26 mouse cellular contexts compared by ENCODE assay signal in the genomic region with DNA sequence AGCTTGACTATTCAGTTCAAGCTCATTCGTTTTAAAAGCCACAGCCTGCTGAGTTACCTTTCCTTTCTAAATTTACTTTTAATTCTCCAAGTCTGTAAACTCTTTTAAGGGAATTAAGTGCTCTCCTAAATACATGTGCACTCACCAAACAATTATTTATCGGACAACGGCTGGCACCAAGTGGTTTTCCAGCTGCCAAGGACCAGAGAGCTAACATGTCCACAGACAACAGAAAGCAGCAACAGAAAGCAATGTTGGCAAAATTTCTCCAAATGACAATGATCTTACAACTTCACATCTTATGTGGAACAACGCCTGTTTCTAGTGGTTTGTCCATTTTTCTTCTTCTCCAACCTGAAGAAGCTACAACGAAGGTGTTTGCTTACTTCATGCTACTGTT.
"Had no signal": no experiment of that assay in that cellular context is flagged by ENCODE, and none has a peak within 500 bp of the region (broad histone marks: within the 10 kb centered on the region; RNA-seq: fewer than 3 reads in every experiment).

No protein-coding gene starts in this region.

- H3K27ac ChIP-seq: limb, embryonic 10.5 days; limb, embryonic 12.5 days; limb, embryonic 13.5 days; limb, embryonic 15.5 days; liver, embryonic 12.5 days; liver, embryonic 13.5 days; liver, embryonic 14.5 days; liver, embryonic 15.5 days; lung, embryonic 15.5 days; macrophage; midbrain, embryonic 10.5 days; midbrain, embryonic 12.5 days; midbrain, embryonic 13.5 days; midbrain, embryonic 15.5 days; neural tube, embryonic 12.5 days had no signal

- H3K27me3 ChIP-seq: limb, embryonic 12.5 days; limb, embryonic 13.5 days; limb, embryonic 15.5 days; liver, embryonic 12.5 days; liver, embryonic 13.5 days; liver, embryonic 15.5 days; lung, embryonic 15.5 days; megakaryocyte, embryonic 14.5 days; midbrain, embryonic 12.5 days; midbrain, embryonic 13.5 days; midbrain, embryonic 15.5 days; neural tube, embryonic 12.5 days had no signal

- H3K9me3 ChIP-seq: limb, embryonic 10.5 days; limb, embryonic 13.5 days; limb, embryonic 15.5 days; liver, embryonic 12.5 days; liver, embryonic 13.5 days; liver, embryonic 15.5 days; lung, embryonic 15.5 days; midbrain, embryonic 15.5 days; neural tube, embryonic 12.5 days had no signal

- H3K9ac ChIP-seq: limb, embryonic 12.5 days; limb, embryonic 13.5 days; limb, embryonic 15.5 days; liver, embryonic 12.5 days; liver, embryonic 13.5 days; liver, embryonic 14.5 days; liver, embryonic 15.5 days; liver, postnatal 0 days; lung, embryonic 14.5 days; lung, embryonic 15.5 days; midbrain, embryonic 12.5 days; midbrain, embryonic 13.5 days; midbrain, embryonic 15.5 days; neural tube, embryonic 12.5 days had no signal

- H3K4me3 ChIP-seq: limb, embryonic 10.5 days; limb, embryonic 12.5 days; limb, embryonic 13.5 days; limb, embryonic 15.5 days; liver, embryonic 12.5 days; liver, embryonic 13.5 days; liver, embryonic 15.5 days; lung, embryonic 15.5 days; megakaryocyte, embryonic 14.5 days; midbrain, embryonic 10.5 days; midbrain, embryonic 12.5 days; midbrain, embryonic 13.5 days; midbrain, embryonic 15.5 days; myocyte; neural tube, embryonic 12.5 days had no signal

- H3K36me3 ChIP-seq: limb, embryonic 10.5 days; limb, embryonic 12.5 days; limb, embryonic 13.5 days; limb, embryonic 15.5 days; liver, embryonic 12.5 days; liver, embryonic 13.5 days; liver, embryonic 15.5 days; lung, embryonic 15.5 days; midbrain, embryonic 10.5 days; midbrain, embryonic 12.5 days; midbrain, embryonic 13.5 days; midbrain, embryonic 15.5 days; neural tube, embryonic 12.5 days had no signal

- DNase-seq: left cerebral cortex, postnatal 4 days; liver; liver, embryonic 13.5 days; liver, postnatal 0 days; lung, adult 18-20 months; lung, adult 2 months; lung, embryonic 14.5 days; lung, postnatal 10 days; lung, postnatal 4 days; midbrain, embryonic 14.5 days had no signal

- H3K4me1 ChIP-seq: limb, embryonic 12.5 days; limb, embryonic 13.5 days; limb, embryonic 15.5 days; midbrain, embryonic 12.5 days; midbrain, embryonic 13.5 days; midbrain, embryonic 15.5 days; neural tube, embryonic 12.5 days had no signal
